Mouse (Mus musculus) kidney, postnatal 14 days (tissue): ENCODE data around the gene Sept8.
A peak's percentile ranks its signal among the peaks of the same experiment; 100 is the strongest.
"Not testable (repeated sequence)": the region's sequence is repeated elsewhere in the genome, so short reads cannot be mapped to it uniquely, and the experiment has no call there.

ENCODE experiments used
- DNase-seq: peaks from one replicate; pipeline ENCODE4 v3.0.0; 2022; ENCODE audit warnings: mixed read lengths

Sept8 gene

DNA sequence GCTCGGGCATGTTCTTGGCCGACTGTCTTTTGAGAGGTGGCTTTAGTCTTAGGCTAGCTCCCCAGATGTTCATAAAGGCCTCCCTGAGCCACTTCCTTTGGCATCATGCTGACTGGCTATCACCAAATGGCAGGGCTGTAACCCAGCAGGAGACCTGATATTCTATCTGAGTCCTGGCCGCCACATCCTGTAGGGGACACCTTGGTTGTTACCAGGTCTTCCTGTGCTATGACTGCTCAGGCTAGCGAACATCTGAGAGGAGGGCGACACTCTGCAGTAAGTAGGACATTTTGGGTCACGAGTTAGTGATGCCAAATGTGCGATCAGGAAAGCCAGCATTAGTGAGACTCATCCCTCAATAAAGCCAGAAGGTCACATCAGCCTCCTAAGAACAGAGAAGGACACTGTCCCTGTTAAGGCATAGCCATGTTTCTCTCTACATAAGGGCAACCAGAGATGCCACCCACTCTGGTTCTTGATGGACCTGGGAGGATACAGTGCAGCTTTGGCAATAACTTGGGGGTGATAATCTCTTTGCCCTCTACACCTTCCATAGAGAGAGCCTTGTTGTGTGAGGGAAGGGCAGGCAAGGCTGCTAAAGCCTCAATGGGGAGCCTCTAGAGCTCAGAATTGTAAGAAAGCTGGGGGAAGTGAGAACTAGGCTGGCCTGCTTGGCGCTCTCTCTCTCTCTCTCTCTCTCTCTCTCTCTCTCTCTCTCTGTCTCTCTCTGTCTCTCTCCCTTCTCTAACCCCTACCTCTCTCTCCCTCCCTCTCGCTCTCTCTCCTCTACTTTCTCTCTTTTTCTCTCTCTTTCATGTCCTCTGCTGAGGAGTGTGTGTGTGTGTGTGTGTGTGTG lies 9.6 kb downstream of the Sept8 start:
- DNase-seq = no peak

DNA sequence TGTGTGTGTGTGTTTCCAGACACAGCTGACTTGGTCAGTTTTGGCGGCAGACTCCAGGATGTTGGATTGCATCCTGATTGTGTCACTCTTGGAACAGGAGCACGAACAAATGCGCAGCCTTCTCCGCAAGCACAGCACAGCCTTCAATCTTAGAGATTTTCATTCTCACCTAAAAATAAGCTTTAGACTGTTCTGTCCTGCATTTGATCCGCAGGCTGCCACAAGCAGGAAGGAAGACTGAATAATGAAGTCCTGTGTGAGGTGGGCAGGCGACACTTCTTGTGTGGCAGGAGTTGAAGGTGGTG lies 10.1 kb downstream of the Sept8 start:
- DNase-seq = peak; percentile 63

DNA sequence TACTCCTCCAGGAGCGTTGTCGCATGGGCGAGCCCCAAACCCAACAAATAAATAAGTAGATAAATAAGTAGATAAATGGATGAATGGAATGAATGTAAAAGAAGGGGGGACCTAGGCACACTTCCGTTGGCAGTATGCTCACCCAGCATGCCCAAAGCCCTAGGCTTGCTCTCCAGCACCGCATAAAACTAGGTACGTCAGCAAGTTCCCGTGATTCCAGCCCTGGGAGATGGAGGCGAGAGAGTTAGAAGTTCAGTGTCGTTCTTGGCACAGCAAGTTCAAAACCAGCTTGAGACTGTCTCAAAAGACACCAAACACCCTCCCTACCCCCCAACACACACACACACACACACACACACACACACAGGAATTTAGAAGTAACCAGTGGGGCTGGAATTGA lies 10.9 kb downstream of the Sept8 start:
- no peak for DNase-seq

DNA sequence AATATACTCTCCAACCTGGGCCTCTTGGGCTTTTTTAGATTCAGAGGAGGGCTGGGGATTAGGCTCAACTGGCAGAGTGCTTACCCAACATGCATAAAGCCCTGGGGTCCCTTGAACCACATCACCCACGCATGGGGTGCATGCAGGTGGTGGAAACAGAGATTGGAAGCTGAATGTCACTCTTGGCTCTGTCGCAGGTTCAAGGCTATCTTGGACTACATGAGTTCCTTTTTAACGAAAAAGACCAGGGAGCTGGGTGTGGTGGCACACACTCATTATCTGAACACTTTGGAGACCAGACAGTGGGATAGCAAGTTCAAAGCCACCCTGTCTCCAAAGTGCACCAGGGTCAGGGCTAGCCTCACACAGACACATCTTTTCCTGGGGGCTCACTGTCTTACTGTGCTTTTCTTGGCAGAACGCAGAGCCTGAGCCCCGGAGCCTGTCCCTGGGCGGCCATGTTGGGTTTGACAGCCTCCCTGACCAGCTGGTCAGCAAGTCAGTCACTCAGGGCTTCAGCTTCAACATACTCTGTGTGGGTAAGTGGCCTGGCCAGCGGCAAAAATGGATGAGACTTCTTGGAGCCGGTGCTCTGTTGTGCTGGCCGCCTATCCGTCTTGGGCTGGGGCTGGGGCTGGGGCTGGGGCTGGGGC lies 12.6 kb downstream of the Sept8 start:
- no peak for DNase-seq

DNA sequence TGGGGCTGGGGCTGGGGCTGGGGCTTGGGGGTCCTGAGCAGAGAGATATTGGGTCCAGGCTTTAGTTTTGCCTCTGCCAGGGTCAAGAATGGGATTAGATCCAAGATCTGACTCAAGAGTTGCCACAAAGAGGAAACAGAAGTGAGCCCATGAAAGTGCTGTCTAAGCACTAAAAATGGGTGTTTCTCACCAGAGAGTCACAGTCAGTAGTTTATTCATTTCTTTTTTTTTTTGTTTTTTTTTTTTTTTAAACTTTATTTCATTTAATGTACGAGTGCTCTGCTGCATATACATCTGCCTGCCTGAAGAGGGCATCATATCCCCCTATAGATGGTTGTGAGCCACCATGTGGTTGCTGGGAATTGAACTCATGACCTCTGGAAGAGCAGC lies 13.2 kb downstream of the Sept8 start:
- no peak for DNase-seq

DNA sequence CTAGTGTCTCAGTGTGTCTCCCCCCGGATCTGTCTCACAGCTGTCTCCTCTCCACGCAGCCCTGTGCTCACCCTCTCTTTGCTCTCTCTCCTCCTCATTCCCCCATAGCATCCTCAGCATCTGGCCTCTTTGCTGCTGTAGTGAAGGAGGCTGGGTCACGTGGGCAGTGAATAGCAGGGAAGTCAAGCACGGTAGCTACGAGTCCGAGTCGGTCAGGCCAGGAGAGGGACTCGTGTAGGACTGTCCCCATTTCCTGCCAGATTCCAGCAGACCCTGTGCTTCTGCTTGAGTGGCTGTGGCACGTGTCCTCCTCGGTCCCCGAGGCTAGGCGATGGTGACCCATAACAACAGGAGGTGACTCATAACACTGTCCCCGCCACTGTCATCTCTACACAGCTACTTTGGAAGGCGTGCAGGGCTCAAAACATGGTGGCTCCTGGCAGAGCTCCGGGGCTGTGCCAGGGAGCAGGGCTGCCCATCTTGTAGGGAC lies 20.0 kb downstream of the Sept8 start:
- no peak for DNase-seq

DNA sequence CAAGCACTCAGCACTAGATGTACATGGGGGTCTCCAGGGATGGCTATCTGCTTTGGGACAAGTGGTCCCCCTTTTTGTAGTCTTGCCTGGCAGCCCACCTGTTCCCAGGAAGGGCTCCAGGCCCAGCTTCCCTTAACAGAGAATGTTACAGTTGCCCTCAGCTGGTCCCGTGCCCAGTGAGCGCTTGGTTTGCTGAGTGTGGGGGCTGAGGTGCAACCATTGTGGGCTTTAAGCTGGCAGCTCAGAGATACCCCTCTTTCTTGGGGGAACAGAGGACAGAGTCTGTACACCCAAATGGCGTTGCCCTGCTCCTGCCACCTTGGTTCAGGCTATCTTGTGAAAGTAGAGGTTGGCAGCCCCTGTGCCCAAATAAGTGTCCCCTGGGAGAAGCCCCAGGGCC lies 21.3 kb downstream of the Sept8 start:
- no peak for DNase-seq

DNA sequence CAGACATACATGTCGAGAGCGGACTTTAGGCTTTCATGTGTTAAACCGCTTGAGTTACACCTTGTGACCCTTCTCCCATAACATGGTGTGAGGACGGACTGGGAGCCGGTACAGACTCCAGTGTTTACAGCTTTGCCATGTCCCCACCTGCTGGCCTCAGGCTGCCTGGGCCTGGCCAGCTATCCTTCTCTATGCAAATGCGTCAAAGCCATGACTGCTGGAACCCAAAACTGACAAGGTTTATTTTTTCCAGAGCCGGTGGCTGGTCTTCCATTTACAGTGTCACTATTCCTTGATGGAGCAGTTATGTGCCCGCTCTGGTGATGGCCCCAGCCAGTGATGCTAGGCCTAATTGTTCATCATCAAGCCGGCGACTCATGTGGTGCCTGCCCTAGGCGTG lies 22.2 kb downstream of the Sept8 start:
- DNase-seq = no peak

DNA sequence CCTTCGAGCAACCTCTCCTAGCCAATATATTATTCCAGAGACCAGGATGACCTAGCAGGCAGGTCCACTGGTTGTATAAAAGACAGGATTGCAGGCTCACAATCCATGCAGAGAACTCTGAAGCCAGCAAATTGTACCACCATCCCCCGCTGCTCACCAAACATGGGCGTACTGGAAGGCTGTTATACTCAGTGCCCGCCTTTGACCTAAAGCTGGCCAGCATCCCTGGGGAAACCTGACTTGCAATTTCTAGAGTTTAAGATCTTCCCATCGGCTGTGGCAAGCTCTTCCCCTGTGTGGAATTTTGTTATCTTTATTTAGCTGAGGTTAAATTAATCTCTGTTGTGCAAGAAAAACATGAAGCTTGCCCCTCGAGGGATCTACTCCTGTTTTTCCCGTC lies 24.0 kb downstream of the Sept8 start:
- no peak for DNase-seq

DNA sequence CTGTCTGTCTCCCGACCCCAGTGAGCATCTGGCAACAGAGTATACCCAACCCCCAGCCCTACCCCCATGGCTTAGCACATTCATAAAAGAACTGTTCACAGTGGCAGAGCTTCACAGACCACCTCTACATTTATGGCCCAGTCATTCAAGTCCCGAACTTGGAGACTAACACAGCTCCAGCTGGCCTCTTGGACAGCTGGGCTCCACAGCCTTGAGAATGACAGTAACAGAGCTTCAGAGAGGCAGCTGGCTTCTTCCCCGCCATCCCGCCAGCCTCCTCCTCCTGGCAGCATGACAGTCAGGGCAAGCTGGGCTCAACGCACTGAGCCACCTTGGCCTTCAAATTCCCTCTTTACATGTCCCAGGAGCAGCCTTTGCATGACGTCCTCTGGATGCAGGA lies 27.2 kb downstream of the Sept8 start:
- no peak for DNase-seq

DNA sequence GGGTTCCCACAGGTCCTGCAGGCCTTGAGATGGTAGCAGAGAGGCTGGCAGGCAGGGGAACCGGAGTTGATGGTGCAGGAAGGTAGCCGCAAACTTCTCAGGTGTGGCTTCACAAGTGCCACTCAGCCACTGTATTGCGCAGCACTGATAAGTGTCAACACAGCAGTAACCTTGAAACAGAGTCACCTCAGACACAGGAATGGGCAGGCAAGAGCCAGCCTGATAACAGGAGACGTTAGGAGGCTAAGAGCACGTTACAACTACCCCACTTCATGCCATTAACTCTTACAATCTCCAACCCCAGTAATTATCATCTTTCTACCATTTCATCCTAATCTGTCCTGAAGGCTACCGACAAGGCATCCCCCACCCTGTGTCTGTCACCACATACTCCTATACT lies 28.5 kb downstream of the Sept8 start:
- no peak for DNase-seq

DNA sequence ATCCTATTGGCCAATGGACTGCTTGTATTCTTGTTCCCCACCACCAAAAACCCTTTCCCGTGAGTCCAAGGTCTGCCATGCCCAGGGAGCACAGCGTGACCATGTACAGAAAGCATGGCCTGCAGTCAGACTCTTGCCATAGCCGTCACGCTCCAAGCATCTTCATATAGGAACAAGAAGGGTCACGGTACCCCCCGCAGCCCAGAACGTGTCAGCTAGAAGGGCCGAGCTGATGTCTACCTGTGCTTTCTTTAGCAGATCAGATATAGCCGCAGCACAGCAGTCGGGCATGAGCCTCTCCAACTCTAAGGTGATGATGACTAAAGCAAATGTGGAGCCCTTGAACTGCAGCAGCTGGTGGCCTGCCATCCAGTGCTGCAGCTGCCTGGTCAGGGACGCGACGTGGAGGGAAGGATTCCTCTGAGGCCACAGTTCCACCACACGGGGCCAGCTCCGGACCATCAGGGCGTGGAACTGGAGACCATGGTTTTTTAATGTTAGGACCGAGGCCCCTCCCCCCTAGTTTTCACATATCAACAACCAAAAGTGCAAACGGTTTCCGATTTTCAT lies 29.1 kb downstream of the Sept8 start:
- DNase-seq = no peak

DNA sequence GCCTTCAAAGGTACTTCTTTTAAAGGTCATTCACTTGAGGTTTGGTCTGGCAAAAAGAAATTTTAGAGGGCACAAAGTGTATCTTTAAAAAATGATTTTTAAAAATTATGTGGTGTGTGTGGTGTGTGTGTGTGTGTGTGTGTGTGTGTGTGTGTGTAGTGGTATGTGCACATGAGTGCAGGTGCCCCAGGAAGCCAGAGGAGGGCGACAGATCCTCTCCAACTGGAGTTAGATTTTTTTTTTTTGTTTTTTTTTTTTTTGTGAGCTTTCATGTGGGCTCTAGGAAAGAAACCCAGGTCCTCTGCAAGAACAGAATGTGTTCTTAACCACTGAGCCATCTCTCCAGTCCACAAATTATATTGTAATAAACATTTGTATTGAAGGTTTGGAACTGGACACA lies 31.7 kb downstream of the Sept8 start:
- DNase-seq = no peak

DNA sequence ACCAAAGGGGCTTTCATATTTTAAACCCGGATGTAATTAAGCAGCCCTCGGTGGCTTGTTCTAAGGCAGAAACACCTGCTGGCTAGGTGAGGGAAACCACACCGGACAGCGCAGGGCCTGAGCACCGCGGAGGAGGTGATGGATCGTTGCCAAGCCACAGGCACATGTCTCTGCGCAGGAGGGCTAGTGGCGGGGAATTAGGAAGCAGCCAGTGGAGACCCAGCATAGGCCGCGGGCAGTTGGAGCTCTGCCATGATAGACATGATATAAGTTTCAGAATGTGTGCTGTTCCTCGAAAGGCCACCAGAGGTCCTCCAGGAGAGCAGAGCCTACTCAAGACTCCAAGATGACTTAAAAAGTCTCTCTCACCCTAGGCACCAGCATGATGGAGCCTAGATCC lies 32.7 kb downstream of the Sept8 start:
- no peak for DNase-seq

DNA sequence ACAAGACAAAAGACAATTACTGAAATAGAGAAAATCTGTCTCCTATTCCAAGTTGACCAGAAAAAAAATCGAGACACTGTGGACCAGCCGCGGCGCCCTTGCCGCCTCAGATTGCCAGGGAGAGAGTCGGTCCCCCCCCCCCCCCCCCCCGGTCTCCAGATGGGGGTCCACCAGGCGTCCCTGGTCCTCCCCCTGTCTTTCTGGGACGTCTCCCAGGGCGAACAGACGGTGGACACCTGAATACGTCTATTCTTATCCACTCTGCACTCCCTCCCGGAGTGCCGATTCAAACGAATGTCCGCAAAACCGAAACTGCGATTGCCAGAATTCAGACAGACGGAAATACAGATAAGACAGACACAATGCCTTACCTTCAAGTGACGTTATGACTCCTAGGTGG lies 37.5 kb downstream of the Sept8 start:
- DNase-seq = not testable (repeated sequence)

DNA sequence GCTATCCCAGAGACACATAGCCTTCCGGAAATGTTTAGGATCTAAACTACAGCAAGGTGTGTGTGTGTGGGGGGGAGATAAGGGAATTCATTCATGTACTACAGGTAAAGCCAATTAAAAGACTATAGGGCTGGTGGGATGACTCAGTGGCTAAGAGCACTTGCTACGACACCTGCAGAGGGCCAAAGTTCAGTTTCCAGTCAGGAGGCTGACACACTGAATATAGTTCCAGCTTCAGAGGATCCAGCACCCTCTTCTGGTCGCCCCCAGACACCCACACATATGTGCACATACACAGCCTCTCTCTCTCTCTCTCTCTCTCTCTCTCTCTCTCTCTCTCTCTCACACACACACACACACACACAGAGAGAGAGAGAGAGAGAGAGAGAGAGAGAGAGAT lies 38.9 kb downstream of the Sept8 start:
- DNase-seq = not testable (repeated sequence)

DNA sequence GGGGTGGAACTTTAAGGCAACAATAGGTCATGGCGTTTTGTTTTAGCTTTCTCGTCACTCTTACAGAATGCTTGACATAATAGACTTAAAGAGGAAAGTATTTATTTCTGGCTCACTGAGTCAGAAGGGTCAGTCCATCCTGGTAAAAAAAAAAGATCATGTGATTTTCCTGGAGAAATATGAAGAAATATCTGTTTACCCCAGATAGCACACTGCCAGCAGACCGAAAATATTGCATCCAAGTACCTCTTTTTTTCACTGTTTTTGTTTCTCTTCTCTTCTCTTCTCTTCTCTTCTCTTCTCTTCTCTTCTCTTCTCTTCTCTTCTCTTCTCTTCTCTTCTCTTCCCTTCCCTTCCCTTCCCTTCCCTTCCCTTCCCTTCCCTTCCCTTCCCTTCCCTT lies 40.9 kb downstream of the Sept8 start:
- not testable (repeated sequence) for DNase-seq

DNA sequence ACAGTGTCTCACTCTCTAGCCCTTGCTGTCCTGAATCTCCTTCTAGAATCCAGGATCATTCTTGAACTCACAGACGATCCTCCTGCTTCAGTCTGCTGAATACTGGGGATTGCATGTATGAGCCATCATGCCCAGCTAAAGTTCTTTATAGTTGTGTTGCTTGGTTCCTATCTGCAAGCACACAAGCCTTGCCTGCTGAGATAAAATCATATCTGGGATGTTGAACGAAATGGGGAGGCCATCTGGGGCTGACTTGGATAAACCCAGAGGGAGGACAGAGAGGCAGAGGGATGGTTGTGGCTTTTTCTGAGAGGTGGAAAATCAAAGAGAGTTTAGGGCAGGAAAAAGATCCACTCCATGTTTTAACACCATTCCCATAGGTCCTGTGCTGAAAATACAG lies 42.9 kb downstream of the Sept8 start:
- DNase-seq = no peak

DNA sequence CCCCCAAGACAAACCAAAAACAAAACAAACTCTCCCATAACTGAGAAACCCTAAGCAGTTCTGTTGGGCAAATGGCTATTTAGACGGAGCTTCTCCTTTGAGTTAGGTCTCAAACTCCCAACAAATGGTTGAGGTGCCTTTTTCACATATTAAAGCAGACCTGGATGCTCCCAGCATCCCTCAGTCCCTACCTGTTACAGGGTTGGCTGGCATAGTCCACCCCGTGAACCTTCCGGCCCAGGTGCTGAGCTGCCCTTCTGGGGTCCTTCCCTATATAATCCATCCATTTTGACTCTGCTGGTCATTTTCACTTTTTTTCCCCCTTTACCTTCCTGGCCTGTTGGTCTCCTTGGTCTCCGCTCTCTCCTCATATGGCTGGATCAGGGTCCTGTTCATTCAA lies 47.6 kb downstream of the Sept8 start:
- no peak for DNase-seq

DNA sequence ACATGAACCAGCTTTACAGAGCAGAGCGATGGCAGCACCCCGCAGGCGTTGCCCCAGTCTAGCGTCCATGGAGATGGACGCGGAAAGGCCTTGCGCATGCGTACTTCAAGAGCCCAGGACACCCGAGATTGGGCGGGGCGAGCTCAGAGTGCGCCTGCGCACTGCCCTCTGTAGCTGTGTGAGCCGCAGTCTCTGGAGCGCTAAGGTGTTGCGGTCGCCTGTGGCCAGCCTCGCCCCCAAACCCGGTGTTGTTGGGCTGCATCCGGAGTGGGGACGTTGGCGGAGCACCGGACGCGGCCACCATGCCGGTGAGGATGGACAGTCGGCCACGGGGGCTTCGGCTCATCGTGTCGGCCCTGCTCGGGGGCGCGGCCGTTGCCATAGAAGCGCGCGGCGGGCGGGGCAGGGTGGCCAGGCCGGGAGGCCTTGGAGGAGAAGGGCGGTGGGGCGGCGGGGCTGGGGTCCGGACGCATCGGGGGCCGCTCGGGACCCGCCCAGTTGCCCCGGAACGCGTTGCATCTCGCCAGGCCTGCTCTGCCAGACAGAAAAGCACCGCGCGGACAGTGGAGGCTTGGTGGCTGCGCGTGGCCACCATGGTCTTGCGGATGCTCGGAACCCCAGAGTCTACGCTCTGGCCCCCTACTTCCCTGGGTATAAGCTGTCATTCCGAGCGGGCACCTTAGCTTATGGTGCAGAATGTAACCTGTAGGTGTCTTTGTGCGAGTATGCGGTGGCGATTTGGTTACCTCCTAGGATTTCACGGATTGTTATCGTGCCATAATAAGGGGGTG lies 48.4 kb downstream of the Sept8 start, which contains the start of gene Kif3a:
Gene Kif3a (plus strand): TSS at position 156 of the 791 bp plus-strand sequence.
- DNase-seq = peak; percentile 97

DNA sequence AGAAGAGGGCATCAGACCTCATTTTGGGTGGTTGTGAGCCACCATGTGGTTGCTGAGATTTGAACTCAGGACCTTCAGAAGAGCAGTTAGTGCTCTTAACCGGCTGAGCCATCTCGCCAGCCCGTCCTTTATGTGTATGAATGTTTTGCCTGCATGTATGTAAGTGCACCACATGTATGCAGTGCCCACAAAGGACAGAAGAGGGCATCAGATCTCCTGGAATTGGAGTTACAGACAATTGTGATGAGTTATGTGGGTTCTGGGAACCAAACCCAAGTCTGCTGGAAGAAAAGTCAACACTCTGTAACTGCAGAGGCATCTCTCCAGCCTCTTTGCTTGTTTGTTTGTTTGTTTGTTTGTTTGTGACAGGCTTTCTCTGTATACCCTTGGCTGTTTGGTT lies 61.5 kb downstream of the Sept8 start:
- DNase-seq = no peak

DNA sequence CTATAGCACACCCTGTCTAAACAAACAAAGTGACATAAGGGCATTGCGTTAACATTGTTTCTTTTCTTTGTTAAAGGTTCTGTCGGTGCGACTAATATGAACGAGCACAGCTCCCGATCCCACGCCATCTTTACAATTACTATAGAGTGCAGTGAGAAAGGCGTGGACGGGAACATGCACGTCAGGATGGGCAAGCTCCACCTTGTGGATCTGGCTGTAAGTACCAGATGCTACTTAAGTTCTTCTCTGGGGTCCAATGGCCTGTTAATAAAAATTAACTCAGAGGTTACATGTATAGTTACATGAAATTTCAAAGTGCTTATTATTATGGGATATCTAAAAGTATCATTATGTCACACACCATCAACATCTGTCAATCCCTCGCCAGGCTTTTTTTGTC lies 64.1 kb downstream of the Sept8 start:
- no peak for DNase-seq

DNA sequence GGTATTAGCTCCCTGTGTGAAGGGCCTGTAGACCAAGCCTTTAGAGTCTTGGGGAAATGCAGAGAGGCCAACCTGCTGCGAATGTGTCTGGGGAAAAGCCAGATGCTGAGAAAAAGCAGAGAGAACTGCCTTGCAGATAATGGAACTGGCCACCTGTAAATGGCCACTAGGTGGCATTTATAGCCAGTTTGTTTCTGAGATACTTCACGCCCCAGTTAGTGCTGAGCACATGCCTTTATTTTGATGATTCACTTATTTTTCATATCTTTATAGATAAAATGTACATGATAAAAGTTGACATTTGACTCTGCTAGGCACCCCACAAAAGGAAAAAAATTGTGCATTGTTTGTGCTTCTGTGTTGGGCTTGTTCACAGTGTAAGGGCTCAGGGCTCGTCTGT lies 65.8 kb downstream of the Sept8 start:
- peak; percentile 10 for DNase-seq
